Mouse (Mus musculus): Measurements from ENCODE around the gene Lurap1. TPM values are rescaled to one million over a fixed set of nuclear protein-coding genes. Genes with fewer than 3 reads are reported as not detected.

The Lurap1 gene
- 2.4 and 3.1 TPM in 2 replicates for polyA plus RNA-seq (2015; fragmentation: Nextera tagmentation; extraction: Ambion mirVana)

DNA sequence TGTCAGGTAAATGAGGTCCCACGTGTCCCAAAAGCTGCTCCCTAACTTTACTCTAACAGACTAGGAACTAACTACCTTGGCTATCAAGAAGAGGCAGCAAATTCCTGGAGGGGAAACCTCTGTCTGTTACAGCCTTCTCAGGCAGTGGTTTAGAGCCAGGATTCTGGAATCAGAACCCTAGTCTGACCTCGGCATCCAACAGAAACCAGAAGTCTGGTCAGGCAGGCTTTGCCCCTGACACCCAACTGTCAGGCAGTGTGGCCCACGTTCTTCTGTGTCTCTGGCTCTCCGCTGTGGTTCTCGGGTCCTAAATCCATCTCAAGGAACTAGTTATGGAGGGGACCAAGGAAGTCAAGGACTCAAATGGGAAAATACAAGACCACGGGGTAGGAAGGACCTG lies at the start of gene Lurap1:
Lurap1 (minus strand) TSS at position 101 of the 400 bp plus-strand sequence.
- Histone ChIP-seq H3K4me1 (peaks cover 11% of the 10 kb centered on the region), H3K9me3 (no peaks in the 10 kb centered on the region), H3K27ac (peak within 1 kb of the TSS; percentile 92), H3K4me3 (replicated peaks) (peak within 1 kb of the TSS; percentile 61), H3K9ac (peak within 1 kb of the TSS; percentile 76), H3K36me3 (peaks cover 37% of the 10 kb centered on the region), H3K27me3 (replicated peaks) (no peaks in the 10 kb centered on the region), H3K4me2 (peak within 1 kb of the TSS; percentile 83)
- no peak for ATAC-seq (ENCODE audit: insufficient read depth, low FRiP score, low read depth)
- WGBS: 69% methylated on average over 6 of the region's 6 CpGs

DNA sequence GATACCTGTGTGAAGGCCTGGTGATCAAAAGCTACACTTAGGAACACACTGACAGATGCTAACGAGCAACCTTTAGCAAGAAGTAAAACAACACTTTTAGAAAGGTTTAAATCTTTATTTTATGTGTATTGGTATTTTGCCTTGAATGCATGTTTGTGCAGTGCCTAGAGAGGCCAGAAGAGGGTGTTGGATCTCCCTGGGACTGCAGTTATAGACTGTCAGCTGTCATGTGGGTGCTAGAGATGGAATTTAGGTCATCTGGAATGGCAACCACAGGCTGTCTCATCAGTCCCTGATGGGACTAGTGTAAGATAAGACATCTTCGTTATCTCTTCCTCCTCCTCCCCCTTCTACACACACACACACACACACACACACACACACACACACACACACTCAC lies 47.3 kb upstream of the Lurap1 start:
- ATAC-seq (ENCODE audit: insufficient read depth, low FRiP score, low read depth): no peak
- no peak overlapping the region for H3K4me3 ChIP-seq (replicated peaks)
- 80% methylated on average over 2 of the region's 2 CpGs for WGBS

DNA sequence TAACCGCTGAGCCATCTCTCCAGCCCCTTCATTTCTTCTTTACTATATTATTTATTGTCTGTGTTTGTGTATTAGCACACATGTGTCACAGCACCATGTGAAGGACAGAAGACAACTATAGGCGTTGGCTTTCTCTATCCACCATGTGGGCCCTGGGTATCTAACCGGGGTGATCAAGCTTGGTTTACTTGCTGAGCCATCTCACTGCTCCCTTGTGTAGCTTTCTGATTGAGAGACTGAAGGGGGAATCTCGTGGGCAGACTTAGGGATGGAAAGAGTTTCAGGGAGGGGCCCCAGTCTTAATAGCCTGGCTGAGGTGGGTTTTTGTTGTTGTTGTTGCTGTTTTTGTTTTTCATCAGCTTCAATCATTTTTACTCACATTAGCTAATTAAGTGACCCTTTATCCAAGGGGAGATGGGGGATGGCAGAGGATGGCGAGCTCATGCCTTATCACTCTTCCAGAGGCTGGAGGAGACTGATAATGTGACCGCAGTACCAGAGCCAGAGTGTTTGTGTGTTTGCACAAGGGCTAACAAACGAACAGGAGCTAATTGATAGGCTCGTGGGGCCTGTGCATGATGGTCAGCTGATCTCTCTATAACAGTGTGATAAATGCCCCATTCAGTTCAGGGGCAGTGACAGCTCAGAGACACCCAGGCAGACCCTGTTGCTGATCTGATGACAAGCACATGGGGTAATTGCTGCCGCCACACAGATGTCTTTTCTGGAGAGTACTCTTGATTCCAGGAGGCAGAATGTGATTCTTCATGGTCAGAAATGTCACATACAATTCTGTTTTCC lies 42.6 kb upstream of the Lurap1 start:
- H3K4me2 ChIP-seq: no peak overlapping the region
- no peak overlapping the region for H3K27ac ChIP-seq
- no peaks in the 10 kb centered on the region for H3K27me3 ChIP-seq (replicated peaks)
- WGBS: 50% methylated on average over 9 of the region's 9 CpGs
- H3K9me3 ChIP-seq: no peaks in the 10 kb centered on the region
- ATAC-seq (ENCODE audit: insufficient read depth, low FRiP score, low read depth): peak; percentile 89
- no peaks in the 10 kb centered on the region for H3K36me3 ChIP-seq
- no peak overlapping the region for H3K4me3 ChIP-seq (replicated peaks)
- H3K4me1 ChIP-seq: no peaks in the 10 kb centered on the region
- H3K9ac ChIP-seq: no peak overlapping the region

More for the DNA sequence above, 47.3 kb upstream of the Lurap1 start:
- Histone ChIP-seq H3K36me3 (no peaks in the 10 kb centered on the region), H3K27me3 (replicated peaks) (no peaks in the 10 kb centered on the region), H3K4me2 (no peak overlapping the region), H3K27ac (no peak overlapping the region), H3K9me3 (no peaks in the 10 kb centered on the region), H3K4me1 (no peaks in the 10 kb centered on the region), H3K9ac (no peak overlapping the region)

DNA sequence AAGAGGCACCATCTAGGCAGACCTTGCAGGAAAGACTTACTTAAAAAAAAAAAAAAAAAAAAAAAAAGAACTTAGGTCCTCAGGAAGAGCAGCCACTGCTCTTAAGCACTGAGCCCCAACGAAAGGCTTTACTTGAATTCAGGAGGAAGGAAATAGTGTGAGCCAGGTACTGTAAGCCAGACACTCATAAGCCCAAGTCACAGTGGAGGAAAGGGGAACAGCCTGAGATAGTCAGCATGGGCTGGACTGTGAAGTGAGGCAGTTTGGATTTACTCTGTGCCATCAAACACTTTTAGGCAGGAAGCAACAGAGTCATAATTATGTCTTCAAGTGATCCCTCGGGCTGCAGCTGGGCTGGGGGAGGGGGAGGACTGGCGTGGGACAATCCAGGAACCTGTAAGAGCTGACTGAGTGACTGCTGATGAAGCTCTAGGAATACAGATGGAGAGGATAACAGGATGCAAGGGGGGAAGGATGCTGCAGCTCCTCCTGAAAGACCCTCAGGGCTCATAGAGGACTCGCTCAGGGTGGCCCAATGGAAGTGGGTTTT lies 41.2 kb upstream of the Lurap1 start:
- Histone ChIP-seq H3K9ac (no peak overlapping the region), H3K4me2 (no peak overlapping the region), H3K27me3 (replicated peaks) (no peaks in the 10 kb centered on the region), H3K4me3 (replicated peaks) (no peak overlapping the region), H3K27ac (no peak overlapping the region), H3K36me3 (no peaks in the 10 kb centered on the region), H3K4me1 (no peaks in the 10 kb centered on the region), H3K9me3 (no peaks in the 10 kb centered on the region)
- WGBS: 41% methylated on average over 4 of the region's 4 CpGs
- ATAC-seq (ENCODE audit: insufficient read depth, low FRiP score, low read depth): no peak

DNA sequence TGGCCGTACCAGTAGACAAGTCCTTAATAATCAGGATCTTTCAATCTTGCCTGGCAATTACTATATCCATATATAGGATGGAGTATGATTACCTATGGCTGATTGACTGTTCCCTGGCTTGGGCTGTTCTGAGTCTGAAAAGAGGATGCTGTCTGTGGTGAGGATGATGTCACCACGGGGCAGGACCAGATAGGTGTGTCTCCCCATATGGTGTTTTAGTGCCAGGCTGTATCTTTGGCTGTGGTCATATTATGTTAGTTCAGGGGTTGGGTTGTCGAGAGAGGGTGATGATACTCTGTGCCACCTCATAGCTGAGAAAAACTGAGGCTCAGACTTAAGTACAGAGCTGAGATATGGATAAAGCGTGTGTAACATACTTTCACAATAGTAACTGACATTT lies 33.9 kb upstream of the Lurap1 start:
- 83% methylated on average over 4 of the region's 4 CpGs for WGBS
- H3K27ac ChIP-seq: no peak overlapping the region

DNA sequence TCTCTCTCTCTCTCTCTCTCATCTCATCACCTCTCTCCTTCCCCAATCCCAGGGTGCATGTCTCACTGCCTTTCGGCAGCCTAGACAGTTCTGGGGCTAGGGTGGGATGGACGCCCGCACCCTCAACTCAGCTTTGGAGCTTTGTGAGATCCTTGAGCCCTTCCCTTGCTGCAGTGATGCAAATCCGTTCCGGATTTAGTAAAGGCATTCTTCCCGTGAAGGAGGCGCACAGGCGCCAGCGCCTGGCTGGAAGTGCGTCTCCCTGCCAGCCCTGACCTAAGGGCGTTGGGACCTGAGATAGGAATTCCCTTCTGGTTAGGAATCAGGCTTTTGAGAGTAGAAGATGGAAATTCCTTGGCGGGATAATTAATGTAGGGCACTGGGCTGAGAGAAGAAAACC lies 31.6 kb upstream of the Lurap1 start:
- H3K4me3 ChIP-seq (replicated peaks): no peak overlapping the region; the same call in 1 of the 2 replicates
- no peak for ATAC-seq (ENCODE audit: insufficient read depth, low FRiP score, low read depth)

More for the DNA sequence above, 33.9 kb upstream of the Lurap1 start:
- H3K9me3 ChIP-seq: no peaks in the 10 kb centered on the region
- no peak overlapping the region for H3K9ac ChIP-seq
- H3K4me3 ChIP-seq (replicated peaks): no peak overlapping the region
- H3K4me1 ChIP-seq: 0 out of 2 replicates have a peak, but pooled peaks cover 7% of the 10 kb centered on the region
- 0 out of 2 replicates have a peak, but pooled peaks cover 3% of the 10 kb centered on the region for H3K27me3 ChIP-seq (replicated peaks)
- no peaks in the 10 kb centered on the region for H3K36me3 ChIP-seq
- ATAC-seq (ENCODE audit: insufficient read depth, low FRiP score, low read depth): no peak
- H3K4me2 ChIP-seq: no peak overlapping the region

DNA sequence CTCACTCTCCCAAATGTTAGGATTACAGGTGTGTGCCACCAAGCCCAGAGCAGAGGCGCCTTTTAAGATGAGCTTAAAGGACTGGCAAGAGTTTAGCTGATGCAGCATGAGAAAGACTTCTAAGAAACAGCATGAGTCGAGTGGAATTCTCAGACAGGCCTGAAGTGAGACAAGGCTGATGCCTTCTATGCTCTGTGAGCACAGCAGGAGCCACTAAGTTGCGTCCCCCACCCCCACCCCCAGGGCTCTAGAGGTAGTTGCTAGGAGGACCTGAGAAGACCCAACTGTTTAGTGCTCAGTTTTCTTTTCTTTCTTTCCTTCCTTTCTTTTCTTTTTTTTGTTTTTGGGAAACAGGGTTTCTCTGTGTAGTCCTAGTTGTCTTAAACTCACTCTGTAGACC lies 30.9 kb upstream of the Lurap1 start:
- Histone ChIP-seq H3K27ac (no peak overlapping the region), H3K4me3 (replicated peaks) (no peak overlapping the region), H3K4me2 (no peak overlapping the region), H3K27me3 (replicated peaks) (0 out of 2 replicates have a peak, but pooled peaks cover 3% of the 10 kb centered on the region), H3K4me1 (peaks cover 10% of the 10 kb centered on the region), H3K9me3 (no peaks in the 10 kb centered on the region), H3K36me3 (no peaks in the 10 kb centered on the region), H3K9ac (no peak overlapping the region)
- 62% methylated on average over 3 of the region's 3 CpGs for WGBS
- no peak for ATAC-seq (ENCODE audit: insufficient read depth, low FRiP score, low read depth)

More for the DNA sequence above, 31.6 kb upstream of the Lurap1 start:
- Histone ChIP-seq H3K36me3 (no peaks in the 10 kb centered on the region), H3K9ac (no peak overlapping the region), H3K27me3 (replicated peaks) (0 out of 2 replicates have a peak, but pooled peaks cover 3% of the 10 kb centered on the region), H3K4me2 (peak overlapping the region; percentile 30), H3K9me3 (no peaks in the 10 kb centered on the region), H3K4me1 (0 out of 2 replicates have a peak, but pooled peaks cover 7% of the 10 kb centered on the region), H3K27ac (no peak overlapping the region)
- 11% methylated on average over 12 of the region's 12 CpGs for WGBS

DNA sequence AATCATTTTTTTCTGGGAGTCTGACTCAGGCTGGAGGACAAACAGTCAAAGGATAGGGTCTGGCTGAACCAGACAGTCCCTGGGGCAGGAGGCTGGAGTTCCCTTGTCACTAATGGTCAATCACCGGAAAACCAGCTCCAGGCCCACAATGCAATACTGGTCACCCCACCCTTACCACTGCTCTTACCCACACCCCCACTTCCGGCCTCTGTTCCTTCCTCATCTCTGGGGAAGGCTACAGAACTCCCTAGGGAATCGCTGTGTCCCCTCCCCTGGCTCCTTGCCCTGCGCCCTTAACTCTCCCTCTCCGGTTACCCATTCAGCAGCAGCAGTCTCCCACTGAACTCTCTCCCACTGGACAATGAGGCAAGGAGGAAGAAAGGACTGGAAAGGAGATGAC lies 26.0 kb upstream of the Lurap1 start:
- WGBS: 26% methylated on average over 5 of the region's 5 CpGs
- Histone ChIP-seq H3K36me3 (no peaks in the 10 kb centered on the region), H3K4me3 (replicated peaks) (no peak overlapping the region), H3K9ac (no peak overlapping the region), H3K27ac (peak overlapping the region; percentile 91), H3K4me1 (peaks cover 30% of the 10 kb centered on the region), H3K9me3 (no peaks in the 10 kb centered on the region), H3K27me3 (replicated peaks) (no peaks in the 10 kb centered on the region), H3K4me2 (peak overlapping the region; percentile 52)
- ATAC-seq (ENCODE audit: insufficient read depth, low FRiP score, low read depth): peak; percentile 38

DNA sequence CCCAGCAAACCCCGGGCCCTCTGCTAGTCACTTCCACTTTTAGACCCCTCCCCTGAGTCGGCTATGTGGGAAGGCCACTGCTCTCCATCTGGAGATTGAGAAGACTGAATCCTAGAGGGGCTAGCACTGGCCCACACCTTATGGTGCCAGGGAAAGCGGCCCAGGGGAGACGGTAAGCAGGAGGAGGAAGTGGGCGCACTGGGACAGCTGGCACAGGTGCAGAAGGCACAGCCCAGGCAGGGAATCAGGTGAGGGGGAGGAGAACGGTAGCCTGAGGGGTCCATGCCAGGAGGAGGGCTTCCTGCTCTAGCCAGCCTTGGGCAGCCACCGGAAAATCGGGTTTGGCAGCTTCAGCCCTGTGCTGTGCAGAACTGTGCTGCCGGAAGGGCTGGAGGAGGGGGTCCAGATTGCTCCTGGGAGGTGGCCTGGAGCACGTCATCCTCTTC lies 25.4 kb upstream of the Lurap1 start:
- peak; percentile 90 for ATAC-seq (ENCODE audit: insufficient read depth, low FRiP score, low read depth)
- Histone ChIP-seq H3K9me3 (no peaks in the 10 kb centered on the region), H3K4me1 (peaks cover 30% of the 10 kb centered on the region), H3K4me3 (replicated peaks) (peak overlapping the region; percentile 26; the same call in 1 of the 2 replicates), H3K36me3 (no peaks in the 10 kb centered on the region), H3K9ac (peak overlapping the region; percentile 8; the same call in 1 of the 2 replicates), H3K27ac (peak overlapping the region; percentile 91), H3K4me2 (peak overlapping the region; percentile 52), H3K27me3 (replicated peaks) (no peaks in the 10 kb centered on the region)
- WGBS: 15% methylated on average over 10 of the region's 10 CpGs

DNA sequence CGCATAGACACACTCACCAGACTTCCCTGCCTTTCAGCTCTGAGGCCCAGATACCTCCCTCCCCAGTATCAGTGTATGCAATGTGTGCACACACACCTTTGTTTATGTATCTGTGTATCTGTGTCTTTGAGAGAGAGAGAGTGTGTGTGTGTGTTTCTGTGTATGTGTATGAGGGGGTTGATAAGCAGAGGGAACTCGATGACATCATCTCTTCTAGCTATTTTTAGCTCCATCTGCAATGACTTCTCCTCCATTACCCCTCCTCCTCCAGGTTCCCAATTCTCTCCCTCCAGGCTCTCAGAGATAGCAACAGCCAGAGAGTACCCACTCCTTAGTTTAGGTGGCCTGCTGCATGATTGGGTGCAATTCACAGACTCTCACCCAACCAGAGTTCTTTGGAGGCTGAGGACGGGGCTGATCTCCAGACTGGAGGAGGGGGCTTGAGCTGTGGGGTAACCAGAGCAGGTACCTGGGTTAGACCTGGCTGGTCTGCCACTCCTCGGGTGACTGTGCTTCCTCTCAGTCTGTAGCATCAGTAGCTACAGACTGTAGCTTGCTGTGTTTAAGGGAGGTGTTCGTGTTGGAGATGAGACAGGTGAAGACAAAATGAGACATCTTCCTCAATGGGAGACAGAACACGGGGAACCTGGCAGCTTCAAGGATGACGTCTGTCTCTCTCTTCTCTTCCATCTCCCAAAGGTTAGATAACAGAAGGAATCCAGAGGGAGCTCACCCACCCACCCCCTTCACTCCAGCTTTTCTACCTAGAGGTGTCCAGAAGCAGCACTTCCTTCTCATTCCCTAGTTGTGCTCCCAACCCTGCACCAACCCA lies 24.8 kb upstream of the Lurap1 start:
- ATAC-seq (ENCODE audit: insufficient read depth, low FRiP score, low read depth): peak; percentile 63
- peak overlapping the region; percentile 26; the same call in 1 of the 2 replicates for H3K4me3 ChIP-seq (replicated peaks)
- 42% methylated on average over 7 of the region's 7 CpGs for WGBS
- peak overlapping the region; percentile 52 for H3K4me2 ChIP-seq
- H3K36me3 ChIP-seq: no peaks in the 10 kb centered on the region
- H3K4me1 ChIP-seq: peaks cover 30% of the 10 kb centered on the region
- peak overlapping the region; percentile 91 for H3K27ac ChIP-seq
- peak overlapping the region; percentile 8; the same call in 1 of the 2 replicates for H3K9ac ChIP-seq
- H3K9me3 ChIP-seq: no peaks in the 10 kb centered on the region
- no peaks in the 10 kb centered on the region for H3K27me3 ChIP-seq (replicated peaks)

DNA sequence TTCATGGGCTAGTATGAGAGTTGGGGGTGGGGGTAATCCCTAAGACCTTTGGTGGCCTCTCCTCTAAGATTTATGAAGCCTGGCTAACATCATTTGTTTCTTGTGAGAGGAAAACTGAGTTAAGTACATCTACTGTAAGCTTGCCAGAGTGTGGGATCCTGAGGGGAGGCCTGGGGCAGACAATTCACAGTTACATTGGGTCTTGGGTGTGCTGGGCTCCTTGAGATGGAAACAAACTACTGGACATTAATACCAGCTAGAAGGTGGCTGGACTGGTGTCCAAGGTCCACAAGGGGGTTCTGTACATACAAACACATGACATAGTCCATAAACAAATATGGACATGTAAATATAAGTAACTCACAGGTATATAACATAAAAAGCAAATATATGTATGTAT lies 24.0 kb upstream of the Lurap1 start:
- no peak overlapping the region for H3K4me2 ChIP-seq
- ATAC-seq (ENCODE audit: insufficient read depth, low FRiP score, low read depth): no peak
- no peaks in the 10 kb centered on the region for H3K9me3 ChIP-seq
- no peak overlapping the region for H3K4me3 ChIP-seq (replicated peaks)
- no peaks in the 10 kb centered on the region for H3K36me3 ChIP-seq
- H3K27me3 ChIP-seq (replicated peaks): no peaks in the 10 kb centered on the region
- H3K27ac ChIP-seq: peak overlapping the region; percentile 45
- H3K9ac ChIP-seq: no peak overlapping the region
- peaks cover 30% of the 10 kb centered on the region for H3K4me1 ChIP-seq

Measured in stomach, embryonic 15.5 days (tissue).